Mouse (Mus musculus): ENCODE measurements around the gene Sele. TPM values are rescaled to one million over a fixed set of nuclear protein-coding genes. Genes with fewer than 3 reads are reported as not detected.

Sele gene
- total RNA-seq (2023): under 1 TPM in 1 of 2 experiments, not detected in 1; 0.18 TPM

DNA sequence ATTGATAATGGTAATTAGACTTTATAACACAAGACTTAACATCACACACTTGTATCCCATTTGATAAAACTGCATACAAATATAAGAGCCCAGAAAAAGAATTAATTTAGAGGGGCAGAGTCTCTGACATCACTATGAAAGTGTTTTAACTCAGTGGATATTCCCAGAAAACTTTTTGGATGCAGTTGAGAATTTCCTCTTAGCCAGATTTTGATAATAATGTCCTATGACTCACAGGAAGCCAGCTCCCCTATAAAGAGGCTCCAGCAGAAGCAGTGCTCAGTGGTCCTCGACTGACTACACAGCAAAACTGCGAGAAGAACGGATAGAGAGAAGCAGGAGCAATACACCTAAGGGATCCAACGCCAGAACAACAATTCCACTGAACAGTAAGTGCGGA lies at the start of gene Sele:
Sele (plus strand) TSS at position 301 of the 400 bp plus-strand sequence.

DNA sequence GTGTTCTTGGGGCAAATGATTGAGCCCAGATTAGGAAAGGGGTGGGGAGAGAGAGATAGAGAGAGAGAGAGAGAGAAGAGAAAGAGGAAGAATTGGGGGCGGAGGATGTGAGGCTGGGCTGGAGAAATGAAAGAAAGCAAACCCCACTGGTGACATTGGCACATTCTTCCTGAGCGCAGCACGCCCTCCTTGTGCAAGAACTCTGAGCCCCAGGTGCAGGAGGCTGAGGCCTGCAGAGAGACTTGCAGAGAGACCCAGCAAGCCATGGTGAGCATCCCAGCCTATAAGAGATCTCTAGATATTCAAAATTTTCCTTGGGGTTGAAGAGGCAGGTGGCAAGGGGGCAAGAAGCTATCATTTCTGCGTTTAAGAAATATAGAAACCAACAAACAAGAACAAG lies 13.9 kb downstream of the Sele start, which contains the start of gene Sell:
Sell (plus strand) TSS at position 58 of the 400 bp plus-strand sequence.

Other genes starting within 250 kb of the Sele start
- gene Scyl3, start 119.1 kb upstream of the Sele start, total RNA-seq (2023): 10 to 100 TPM; 27.4 to 30.6 TPM
- 1 to 10 TPM in 1 of 2 experiments, under 1 TPM in 1; 0.79 to 1.3 TPM for gene BC055324, start 53.4 kb upstream of the Sele start, total RNA-seq (2023)
- gene Mettl18, start 53.3 kb upstream of the Sele start, total RNA-seq (2023): 1 to 10 TPM; 1.4 to 2.1 TPM
- gene Sell, start 13.7 kb downstream of the Sele start, total RNA-seq (2023): 100 to 1,000 TPM in 1 of 2 experiments, 10 to 100 TPM in 1; 90.7 to 148 TPM
- 1 to 10 TPM; 1.0 to 4.0 TPM for gene Selp, start 67.0 kb downstream of the Sele start, total RNA-seq (2023)
- 10 to 100 TPM; 48.7 to 63.4 TPM for gene F5, start 103.6 kb downstream of the Sele start, total RNA-seq (2023)
- 1 to 10 TPM; 5.9 to 6.8 TPM for gene Slc19a2, start 200.8 kb downstream of the Sele start, total RNA-seq (2023)
- gene Ccdc181, start 227.4 kb downstream of the Sele start, total RNA-seq (2023): 1 to 10 TPM; 4.0 to 5.4 TPM